Mouse (Mus musculus) left cerebral cortex, postnatal 14 days (tissue): ENCODE measurements around the gene Emilin3. TPM values are rescaled to one million over a fixed set of nuclear protein-coding genes. Genes with fewer than 3 reads are reported as not detected.

ENCODE experiments used
- DNase-seq, 2 experiments: peaks; one replicate each; pipeline ENCODE4 v3.0.0; 2021 to 2022; ENCODE audit warnings: low spot score in 2 of 2, mixed read lengths in 1 of 2
- intact Hi-C: fragments of 180-260 bp; cut with DNase I; formaldehyde crosslinking; loops from one replicate; pipeline ENCODE4 v1.15.1; 2025
- total RNA-seq, 2 experiments: library from RNA; stranded (reverse); gene quantifications; 2 replicates each; pipeline ENCODE4 v1.2.3; 2021

Emilin3 gene
- total RNA-seq, 2 experiments from 2014 or later, result 0.35 to 0.57 TPM

DNA sequence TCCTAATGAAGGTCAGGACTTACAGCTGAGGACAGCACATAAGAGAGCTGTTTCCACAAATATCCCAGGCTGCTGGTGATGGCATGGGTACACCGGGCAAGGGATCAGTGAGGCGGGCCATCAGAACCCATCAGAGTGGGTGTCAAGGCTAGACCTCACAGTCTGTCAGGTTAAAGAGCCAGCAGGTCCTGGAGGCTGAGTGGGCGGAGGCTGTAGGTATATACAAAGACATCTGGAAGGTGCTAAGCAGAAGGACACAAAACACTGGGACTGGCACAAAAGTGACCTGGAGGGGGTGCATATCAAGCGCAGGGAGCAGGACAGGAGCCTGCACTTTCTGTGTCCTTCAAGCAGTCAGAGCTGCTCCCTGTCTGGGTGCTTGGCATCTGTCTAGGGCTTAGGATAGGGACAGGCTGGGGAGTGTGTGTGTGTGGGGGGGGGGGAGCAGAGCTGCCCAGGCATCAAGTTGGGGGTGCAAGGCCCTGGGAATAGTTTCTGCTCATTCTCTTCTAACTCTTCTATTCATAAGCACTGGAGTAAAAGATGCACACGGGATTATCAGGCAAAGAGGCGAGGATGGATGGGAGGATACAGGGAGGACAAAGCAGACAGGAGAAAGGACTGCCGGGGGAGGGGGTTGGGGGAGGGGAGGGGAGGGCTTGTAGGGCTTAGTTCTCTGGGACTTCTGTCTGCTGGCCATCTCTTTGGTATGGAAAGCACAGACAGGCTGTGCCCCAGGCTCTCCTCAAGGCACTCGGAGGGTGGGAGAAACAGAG lies 6.2 kb upstream of the Emilin3 start:
- intact Hi-C loops, result no loop called here
- no peak for DNase-seq

DNA sequence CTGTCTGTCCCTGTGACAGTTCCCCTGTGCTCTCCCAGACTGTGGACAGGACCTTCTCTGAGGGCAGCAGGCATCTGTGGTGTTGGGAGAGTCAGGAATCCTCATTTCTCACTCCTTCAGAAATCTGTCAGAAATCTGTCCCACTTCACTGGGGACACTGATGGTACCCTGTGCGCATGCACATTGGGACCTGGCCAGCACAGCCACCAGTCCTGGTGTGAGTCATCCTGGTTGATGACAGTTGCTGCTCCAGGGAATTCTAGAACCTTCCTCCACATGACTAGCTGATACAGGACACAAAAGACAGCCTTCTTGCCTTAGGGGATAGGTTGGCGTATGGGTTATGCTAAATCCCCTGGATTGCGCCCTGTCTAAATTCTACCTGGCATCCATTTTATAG lies 5.2 kb upstream of the Emilin3 start:
- intact Hi-C loops, result no loop called here
- DNase-seq, result no peak

DNA sequence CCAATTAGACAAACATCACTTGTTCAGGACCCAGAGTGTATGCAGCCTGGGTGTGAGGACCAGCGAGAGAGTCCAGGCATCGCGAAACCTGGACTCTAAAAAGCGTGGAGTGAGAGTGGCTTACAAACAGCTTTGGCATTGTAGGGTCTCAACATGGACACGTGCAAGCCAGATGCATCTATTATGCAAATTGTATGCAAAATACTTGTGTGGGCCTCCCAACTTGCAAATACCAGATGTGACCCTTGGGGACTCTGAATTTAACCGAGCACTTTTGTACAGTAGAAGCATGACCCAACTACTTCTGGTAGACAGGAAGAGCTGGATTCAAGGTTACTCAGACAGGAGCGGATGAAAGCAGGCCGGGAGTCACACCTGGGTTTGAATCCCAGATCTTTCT lies 4.6 kb upstream of the Emilin3 start:
- intact Hi-C loops, result no loop called here
- no peak for DNase-seq

DNA sequence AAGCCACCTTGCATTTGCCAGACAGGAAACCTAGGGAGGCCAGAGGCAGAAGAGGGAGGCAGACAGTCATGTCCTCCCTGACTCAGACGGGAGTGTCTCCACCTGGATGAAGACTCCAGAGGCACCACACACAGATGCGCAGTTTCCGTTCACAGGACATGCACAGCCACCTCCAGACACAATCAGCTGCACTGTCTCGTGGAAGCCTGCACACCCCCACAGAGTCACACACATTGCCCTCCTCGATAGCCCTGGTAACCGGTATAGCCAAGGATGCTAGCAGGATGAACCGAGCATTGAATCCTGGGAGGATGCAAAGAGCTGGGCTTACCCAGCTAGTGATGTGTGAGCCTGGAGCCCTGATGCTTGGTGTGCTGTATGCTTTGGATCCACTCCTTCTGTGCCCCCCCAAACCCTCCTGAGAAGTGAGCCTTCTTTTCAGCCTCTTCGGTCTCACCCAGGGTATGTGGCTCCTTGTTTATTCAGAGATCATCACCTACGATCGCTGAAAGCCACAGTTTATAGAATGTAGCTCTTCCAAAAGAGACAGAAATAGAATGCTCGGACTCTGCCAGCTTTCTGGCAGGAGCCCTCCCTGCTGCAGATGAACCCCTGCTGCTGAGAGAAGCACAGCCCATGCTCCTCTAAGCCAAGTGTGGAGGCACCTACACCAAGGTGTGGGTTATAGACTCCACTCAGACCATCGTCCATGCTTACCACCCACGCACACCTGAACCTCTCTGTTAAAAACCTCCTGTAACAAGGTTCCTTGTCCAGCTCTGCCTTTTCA lies 3.9 kb upstream of the Emilin3 start:
- no peak for DNase-seq
- intact Hi-C loops, result no loop called here

DNA sequence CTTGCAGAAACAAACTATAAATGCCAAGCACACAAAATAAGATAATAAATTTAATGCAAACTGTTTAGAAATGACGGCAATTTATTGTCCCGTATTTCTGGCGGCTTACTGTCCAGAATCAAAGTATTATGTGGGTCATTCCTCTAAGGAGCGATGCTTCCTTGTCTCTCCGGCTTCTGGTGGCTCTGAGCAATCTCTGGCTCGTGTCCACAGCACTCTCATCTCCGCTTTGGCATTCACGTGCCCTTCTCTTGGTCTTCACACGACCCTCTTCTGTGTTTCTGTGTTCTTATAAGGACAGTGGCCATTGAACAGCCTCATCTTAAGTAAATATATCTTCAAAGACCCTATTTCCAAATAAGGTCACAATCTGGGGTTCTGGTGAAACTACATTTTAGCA lies 2.5 kb upstream of the Emilin3 start:
- intact Hi-C loops, result no loop called here
- DNase-seq, result no peak

DNA sequence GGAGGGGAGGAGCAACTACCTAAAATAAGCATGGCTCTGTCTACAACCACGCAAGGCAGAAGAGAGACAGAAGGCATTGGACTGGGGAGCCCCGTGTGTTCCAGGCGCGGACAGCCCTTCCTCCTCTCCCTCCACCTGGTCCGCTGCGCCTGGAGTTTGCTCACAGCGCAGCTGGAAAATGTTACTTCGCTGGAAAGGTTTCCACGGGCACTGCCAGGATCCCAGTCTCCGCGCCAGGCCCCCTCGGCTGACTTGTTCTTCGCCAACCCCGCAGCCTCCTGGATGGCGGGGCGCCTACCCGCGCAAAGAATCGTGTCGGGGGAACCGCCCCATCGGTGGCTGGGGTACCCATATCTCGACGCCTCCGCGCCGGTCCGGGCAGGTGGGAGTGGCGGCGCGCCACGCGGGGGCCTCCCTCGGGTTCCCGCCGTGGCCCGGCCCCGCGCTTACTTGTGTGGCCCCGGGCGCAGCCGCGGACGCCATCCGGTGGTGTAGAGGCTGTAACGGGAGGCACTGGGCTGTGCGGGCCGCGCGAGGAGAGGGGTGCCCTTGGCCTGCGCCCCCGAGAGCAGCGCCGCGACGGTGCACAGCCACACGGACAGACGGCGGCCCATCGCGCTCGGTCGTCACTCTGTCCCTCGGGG lies 448 bp downstream of the Emilin3 start:
- DNase-seq, result no peak
- intact Hi-C loops, result no loop called here

DNA sequence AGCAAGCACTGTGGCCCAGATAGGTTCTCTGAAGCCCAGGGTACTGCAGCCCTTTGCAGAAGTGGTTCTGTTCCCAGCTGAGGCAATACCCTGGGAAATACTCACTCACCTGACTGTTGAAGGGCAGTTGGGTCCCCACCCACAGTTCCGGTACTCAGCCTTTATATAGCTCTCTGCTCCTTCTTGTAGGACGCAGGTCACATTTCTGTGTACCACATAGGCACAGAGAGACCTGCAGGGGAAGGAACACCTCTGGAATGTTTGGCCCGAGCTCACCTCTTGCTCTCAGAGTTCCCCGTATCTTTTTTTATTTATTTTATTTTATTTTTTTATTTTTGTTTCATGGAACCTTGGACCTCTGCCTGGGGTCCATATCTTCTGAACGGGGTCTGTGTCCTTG lies 1.5 kb downstream of the Emilin3 start:
- intact Hi-C loops, result no loop called here
- no peak for DNase-seq

DNA sequence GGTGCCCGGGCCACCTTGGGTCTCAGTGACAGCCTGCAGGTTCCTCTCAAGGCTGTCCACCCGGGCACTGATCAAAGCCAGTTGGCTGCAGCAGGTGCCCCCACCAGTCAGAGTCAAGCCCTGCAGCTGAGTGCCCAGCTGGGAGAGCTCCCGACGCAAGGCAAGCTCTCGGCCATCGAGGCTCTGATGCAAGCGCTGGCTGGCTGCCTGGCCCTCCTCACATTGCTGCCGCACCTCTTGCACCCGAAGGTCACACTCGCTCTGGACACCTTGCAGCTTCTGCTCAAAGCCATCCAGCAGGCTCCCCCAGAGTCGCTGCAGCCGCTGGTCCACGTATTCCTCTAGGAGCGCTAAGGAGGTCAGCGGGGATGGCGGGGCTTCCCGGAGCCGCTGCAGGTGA lies 3.5 kb downstream of the Emilin3 start:
- no peak for DNase-seq
- intact Hi-C loops, result no loop called here

DNA sequence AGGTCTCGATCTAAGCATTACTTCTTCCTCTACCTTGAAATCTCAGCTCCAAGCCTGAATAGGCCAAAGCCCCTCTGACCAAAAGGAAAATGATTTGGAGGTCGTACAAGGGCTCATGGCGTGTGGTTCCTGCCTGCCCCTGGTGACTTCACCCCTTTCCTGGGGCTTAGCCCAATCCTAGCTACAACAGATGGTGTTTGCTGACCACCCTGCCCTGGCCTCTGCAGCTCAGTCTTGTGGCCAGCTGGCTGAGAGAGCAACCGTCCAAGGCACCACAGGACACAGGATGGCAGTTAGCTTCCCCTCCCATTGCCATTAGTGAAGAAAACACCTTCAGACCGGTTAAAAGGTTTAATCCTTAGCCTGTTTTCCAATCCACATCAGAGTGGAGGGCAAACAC lies 6.0 kb downstream of the Emilin3 start:
- intact Hi-C loops, result no loop called here
- DNase-seq, result no peak

DNA sequence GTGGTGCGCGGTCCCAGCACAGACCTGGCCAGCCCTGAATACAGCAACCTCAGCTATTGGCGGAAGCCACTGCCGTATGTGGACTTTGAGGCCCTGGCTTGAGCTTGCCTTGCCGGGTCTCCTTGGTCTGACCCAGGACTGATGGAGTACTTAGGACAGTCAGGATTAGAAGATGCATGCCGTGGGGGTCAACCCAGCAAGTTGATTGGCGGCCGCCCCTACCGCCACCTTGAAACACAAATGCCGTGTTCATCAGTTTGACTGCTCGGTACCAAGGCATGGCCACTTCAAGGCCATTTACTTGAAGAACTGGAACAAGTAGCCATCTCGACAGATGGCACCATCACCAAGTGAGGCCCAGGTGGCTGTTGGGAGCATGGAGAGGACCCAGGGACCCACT lies 6.8 kb downstream of the Emilin3 start:
- intact Hi-C loops, result no loop called here
- DNase-seq, result no peak

DNA sequence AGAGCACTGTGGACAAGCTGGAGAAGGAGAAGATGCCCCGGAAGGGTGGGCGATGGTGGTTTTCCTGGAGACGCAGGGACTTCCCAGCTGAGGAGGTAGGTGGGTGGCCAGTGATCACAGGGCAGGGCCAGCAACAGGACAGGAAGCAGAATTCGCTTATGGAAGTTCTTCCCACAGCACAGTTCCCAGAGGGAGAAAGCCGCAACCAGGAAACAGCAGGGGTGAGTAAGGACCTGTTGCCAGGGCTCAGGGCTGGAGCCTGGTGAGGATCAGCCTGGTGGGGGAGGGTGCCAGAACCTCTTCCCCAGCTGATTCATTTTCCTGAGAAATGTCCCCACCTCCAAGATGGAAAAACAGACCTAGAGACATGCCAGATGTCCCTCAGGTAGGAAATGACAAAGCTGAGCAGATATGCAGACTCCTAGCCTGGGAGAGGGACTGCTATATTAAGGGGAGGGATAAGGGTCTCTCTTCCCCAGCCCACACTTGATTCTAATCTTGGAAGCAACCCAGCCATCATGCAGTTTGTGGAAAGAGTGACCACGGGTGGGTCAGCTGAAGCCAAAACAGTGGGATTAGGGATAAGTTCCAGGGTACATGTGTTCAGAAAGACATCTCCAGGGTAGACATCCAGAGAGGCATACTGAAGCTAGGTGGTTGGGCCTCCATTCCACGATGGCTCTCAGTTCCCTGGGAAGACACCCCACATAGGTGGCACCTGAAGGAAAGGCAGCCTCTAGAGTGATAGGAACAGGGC lies 10.3 kb downstream of the Emilin3 start:
- no peak for DNase-seq
- intact Hi-C loops, result no loop called here

DNA sequence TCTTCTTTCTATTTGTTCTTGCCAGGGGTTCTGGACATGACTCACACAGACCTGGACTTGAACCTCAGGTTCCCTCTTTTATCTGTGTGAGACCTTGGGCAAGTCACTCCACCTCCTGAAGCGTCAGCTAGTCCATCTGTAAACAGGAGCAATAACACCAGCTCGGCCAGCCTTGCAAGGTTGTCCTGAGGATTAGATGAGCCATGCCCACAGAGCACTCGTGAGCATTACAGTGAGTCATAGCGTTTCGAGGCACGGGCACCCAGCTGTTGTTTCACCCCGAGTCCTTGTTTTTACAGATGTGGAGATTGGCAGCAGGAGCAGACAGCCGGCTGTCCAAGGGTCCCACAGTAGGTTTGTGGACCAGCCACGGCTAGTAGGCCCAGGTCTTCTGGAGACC lies 20.4 kb downstream of the Emilin3 start:
- DNase-seq, result no peak
- intact Hi-C loops, result no loop called here

DNA sequence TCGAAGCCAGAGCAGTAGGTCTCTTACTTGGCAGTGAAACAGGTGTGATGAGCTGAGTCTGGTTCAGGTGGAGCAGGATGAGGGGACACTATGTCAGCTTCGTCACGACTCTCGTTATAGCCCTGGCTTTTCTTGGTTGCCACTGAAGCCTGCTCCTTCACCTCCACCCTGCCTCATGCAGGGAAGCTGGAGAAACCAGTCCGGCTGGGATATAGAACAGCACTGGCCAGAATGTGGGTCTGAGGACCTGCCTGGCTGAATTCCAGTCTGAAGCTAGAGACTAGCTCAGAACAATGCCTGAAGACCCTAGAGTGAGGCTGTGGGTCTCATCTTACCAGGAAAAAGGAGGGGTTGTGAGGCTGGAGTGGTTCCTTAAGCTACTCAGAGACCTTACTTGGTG lies 21.1 kb downstream of the Emilin3 start:
- intact Hi-C loops, result no loop called here
- DNase-seq, result no peak

DNA sequence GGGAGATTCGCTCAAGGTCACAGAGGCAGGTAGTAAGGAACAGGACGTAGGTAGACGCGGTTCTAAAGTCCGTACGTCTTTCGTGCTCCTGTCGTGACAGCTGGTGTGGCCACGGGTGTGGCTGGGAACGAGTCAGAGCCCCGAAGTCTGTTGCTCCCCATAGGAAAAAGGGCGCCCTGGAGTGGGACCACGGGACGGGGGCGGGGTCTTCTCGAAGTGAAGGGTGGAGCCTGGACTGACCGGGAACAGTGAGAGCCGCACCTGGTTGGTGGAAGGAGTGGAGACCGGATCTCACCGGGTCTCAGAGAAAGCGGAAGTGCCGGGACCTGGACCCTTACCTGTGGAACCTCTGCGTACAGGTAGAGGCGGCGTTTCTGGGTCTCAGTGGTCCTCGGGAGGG lies 24.3 kb downstream of the Emilin3 start:
- intact Hi-C loops, result loop anchor here (2.0 to 5.0 kb wide), 3 partner anchors 127 to 291 kb away; partner anchors contain the start of gene Plcg1
- DNase-seq, result no peak

DNA sequence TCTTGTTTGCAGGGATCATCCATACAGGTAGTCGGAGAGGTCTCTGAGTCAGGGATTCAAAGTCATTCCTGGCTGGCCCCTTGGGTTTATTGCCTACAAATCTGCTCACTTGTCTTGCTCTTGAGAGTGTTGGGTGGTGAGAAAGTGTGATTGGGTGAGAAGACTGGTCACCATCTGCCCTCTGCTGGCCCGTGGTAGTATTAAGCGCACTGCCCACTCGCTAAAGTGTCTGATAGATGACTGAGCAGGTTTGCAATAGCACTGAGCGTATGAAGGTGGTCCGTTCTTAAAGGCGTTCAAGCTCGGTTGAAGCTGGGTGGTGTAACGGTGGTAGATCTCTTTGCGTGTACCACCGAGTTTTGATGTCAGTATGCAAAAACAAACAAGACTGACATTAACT lies 24.8 kb downstream of the Emilin3 start:
- DNase-seq, result peak; percentile 87
- intact Hi-C loops, result loop anchor here (2.0 to 5.0 kb wide), 3 partner anchors 126 to 290 kb away; partner anchors contain the start of gene Plcg1

DNA sequence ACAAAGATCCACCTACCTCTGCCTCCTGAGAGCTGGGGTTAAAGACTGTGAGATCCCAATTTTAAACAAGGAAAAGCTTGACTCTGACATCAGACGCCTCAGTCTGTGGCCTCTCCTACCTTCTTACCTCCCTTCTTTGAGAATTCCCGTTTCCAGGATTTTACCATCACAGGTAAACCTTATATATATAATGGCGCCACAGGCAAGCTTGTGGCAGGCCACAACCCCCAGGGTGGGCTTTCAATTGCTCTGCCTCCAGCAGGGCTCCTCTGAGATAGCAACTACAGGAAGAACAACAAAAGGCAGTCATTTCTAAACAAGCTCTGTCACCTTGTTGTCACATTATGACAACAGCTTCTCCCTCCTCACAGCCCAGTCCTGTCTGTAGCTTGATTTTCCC lies 25.9 kb downstream of the Emilin3 start:
- intact Hi-C loops, result loop anchor here (2.0 to 5.0 kb wide), 3 partner anchors 125 to 289 kb away; partner anchors contain the start of gene Plcg1
- no peak for DNase-seq

DNA sequence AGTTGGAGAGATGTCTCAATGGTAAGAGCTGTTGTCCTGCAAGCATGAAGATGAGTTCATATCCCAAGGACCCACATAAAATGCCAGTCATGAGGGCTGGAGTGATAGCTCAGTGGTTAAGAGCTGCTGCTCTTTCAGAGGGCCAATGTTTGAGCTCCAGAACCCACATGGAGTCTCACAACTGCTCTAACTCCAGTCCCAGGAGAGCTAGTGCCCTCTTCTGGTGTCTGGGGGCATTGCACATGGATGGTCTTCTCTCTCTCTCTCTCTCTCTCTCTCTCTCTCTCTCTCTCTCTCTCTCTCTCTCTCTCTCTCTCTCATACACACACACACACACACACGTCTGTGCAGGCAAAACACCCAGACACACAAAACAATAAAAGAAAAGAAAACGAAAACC lies 27.3 kb downstream of the Emilin3 start:
- intact Hi-C loops, result loop anchor here (5.0 kb wide), 2 partner anchors 153 to 288 kb away; partner anchors contain the start of gene Plcg1
- DNase-seq, result peak in 1 of 2 experiments; percentile 19

DNA sequence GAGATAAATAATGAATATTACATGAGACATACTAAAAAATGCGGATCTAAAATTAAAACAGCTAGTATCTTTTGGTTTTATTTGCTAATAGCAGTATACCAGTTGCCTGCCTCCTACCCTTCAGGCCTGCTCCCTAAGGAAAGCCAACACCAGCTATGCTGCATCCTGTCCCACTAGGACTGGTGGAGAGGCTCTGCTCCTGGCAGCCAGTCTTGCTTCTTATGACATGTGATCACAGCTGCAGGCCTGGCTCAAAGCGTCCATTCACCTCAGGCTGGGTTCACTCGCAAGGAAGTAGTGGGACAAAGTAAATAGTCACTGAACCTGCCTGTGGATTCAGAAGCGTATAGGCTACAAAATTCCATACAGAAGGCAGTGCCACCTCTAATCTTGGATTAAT lies 28.2 kb downstream of the Emilin3 start:
- DNase-seq, result peak in 1 of 2 experiments; percentile 19
- intact Hi-C loops, result no loop called here

DNA sequence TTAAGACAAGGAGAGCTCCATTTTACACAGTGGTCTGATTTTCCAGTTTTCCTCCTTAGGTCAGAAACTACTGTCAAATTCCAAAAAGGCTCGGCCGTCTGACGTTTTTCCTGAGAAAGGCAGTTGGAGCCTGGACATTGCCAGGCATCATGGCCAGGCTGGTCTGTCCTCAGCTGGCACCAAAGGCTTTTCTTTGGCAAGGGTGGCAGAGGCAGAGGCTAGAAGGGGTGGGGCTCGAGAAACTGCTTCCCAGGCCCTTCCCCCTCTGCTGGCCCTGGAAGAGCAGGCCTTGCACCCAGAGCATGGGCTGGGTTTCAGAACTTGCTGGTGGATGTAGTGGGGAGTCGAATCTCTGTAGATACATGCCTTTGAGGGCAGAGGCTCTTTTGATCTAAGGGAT lies 29.7 kb downstream of the Emilin3 start:
- intact Hi-C loops, result no loop called here
- DNase-seq, result no peak
